Mouse (Mus musculus): ENCODE measurements around the gene Actn3.

The Actn3 gene

DNA sequence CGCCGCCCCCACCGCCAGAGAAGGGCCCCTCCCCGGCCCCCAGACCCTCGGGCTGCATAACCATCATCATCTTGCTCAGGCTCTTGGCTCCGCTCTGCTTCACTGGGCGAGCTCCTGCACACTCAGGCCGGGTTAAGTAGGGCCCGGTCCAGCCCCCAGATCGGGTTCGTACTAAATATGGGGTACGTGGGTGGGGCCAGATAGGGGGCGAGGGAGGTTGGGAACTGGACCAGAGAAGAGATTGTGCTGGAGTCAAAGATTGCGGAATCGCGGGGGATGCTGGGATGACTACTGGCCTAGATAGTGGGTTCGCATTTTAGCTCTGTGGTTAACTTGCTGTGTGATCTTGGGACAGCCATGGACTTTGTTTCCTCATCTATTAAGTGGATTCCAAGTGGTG is at the start of gene Actn3:
Gene Actn3 (minus strand): TSS at position 125 of the 400 bp plus-strand sequence.
- in situ Hi-C loops (cut with MboI, MseI), result loop anchor here in 1 of 2 experiments (25.0 kb wide), 1 partner anchor 1285 kb away; no protein-coding TSS in a partner anchor

DNA sequence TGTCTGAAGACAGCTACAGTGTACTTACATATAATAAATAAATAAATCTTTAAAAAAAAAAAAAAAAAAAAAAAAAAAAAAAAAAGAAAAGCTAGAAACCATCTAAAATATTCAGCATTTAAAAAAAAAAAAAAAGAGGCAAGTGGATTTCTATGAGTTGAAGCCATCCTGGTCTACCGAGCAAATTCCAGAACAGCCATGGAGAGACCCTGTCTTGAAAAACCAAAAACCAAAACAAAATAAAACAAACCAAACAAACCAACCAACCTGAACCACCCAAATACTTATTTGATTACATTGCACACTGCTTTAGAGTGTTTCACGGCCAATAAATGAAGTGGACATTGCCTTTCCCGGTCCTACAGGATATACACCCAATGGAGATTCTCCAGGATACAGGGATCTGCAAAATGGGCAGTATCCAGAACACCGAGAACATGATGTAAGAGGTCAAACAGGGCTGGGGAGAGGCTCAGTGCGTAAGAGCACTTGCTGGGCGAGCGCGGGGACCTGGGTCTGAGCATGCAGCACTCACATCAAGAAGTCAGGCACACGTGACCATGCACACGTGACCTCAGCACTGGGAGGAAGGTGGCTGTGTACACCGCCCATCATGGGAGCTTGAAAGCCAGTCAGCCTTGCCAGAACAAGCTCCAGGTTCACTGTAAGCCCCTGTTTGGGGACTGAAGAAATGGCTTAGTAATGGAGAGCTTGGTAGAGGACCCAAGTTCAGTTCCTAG is 47.6 kb upstream of the Actn3 start:
- in situ Hi-C loops (cut with MboI, MseI), result no loop called here

DNA sequence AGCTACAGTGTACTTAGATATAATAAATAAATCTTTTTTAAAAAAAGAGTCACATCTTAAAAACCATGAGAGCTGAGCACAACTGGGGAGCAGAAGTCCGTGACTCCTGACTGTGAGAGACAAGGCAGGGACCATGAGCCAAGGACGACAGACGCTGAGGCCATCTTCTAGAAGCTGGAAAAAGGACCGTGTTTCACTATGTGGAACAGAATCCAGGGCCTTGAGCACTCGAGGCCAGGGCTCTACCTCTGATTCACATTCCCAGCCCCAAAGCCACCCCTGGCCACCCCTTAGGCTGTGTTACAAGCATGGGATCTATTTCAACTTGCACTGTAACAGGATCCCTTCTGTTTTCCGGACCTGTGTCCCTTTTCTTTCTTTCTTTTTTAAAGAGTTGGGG is 41.9 kb upstream of the Actn3 start:
- in situ Hi-C loops (cut with MboI, MseI), result no loop called here

DNA sequence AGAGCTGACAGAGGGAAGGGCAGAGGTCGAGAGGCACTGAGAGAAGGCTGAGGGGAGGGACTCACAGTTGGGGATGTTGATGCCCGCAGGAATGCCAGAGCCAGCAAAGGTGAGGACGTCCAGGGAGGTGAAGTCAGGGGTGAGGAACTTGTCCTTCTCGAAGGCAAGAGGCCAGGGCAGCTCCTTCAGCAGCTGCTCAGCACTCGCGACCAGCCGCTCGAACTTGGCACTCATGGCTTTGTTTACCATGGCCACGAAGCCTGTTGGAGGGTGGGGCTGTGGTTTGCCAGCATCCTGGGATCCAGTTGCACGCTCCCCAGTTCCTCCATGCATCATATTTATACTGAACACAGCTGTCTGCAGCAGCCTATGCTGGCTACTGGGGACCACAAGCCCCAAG is 39.1 kb upstream of the Actn3 start:
- in situ Hi-C loops (cut with MboI, MseI), result no loop called here

DNA sequence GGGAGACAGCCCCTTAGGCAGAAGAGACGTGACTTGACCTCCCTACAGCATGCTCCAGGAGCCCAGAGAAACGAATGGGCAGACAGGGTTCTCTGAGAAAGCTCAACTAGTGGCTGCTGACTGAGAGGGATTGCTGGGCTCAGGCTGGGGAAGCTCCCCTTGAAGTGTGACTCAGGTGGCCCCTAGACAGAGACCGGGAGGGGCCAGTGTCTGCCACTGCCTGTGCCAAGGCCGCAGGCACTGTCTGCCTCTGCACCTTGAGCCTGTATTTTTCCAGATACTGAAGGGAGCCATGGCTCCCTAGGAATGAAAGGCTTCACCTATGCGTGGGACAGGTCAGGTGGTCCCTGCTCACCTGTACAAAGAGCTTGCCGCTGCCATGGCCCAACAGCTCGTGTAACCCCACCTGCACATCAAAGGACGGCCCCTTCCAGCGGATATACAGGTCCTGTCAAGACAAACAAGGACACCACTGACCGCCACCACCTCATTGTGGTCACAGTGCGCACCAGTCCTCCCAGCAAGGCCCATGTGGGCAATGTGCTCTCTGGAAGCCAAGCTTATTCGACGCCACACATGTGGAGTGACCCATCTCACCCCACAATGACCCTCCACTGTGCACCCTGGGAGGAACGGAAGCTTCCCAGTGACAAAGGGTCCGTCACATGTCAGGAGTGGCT is 38.4 kb upstream of the Actn3 start:
- in situ Hi-C loops (cut with MboI, MseI), result no loop called here

DNA sequence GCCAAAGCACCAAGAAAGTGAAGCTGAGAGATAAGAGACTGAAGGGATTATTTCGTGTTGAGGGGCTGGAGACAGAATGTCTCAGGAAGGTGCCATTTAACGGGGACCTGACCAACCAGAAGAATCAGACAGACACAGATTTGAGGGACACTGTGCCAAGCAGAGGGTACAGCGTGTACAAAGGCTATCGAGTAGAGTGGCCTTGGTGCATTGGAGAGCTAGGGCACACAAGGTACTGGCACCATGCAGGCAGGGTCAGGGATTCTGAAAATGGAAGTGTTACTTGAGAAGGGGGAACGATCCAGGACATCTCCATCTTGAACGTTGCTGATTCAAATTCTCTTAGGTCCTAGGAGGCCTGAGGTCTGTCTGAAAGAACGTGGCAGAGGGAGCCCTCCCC is 31.7 kb upstream of the Actn3 start:
- in situ Hi-C loops (cut with MboI, MseI), result loop anchor here (5.0 to 10.0 kb wide), 2 partner anchors 152 to 1725 kb away; partner anchors contain the start of gene Rbm4b (in 1 of the 2)

DNA sequence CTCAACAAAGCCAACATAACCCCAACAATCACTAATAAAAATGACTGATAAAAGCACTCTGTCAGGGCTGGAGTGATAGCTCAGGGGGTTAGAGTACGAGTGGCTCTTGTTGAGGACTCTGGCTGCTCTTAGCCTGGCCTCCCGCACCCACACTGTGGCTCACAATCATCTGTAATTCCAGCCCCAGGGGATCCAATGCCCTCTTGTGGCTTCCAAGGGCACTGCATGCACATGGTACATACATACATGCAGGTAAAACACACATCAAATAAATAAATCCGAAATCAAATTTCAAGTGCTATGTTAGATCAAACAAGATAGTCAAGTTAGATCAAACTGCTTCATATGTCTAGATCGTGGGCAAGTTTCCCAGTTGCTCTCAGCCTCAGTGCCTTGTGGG is 30.4 kb upstream of the Actn3 start:
- in situ Hi-C loops (cut with MboI, MseI), result loop anchor here (5.0 to 10.0 kb wide), 2 partner anchors 151 to 1727 kb away; partner anchors contain the start of gene Rbm4b (in 1 of the 2)

DNA sequence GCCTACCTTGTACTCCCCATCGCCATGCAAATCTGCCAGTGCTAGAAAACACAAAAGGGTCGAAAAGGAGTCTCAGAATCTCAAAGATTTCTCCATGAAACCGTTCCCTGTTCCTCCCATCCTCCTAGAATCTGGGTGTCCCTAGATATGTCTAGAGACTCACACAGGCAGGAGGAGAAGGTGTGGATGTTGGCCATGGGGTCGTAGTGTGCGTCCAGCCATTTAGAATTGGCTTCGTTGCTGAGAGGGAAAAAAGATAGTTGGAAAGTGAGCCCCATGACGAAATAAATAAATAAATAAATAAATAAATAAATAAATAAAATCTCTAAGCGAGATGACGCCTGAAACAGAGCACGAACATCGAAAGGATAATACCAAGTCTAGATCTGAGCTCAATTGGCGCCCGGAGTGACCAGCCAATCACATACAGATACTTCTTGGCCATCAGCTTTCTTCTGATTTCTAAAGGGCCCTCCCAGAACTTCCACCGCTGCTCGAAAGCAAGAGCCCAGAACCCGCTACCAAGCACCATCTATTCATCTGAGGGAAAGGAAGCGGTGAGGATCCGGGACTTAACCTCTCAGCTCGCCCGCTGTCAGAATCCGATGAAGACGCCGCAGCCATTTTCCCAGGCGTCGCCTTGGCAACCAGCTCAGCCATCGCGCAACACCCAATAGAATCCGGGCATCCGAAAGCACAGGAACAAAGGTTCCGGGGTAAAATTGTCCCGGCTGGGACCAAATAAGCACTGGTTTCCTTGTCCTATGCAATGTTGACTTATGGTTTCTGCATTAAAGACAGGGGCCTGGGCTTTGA is 28.5 kb upstream of the Actn3 start, which contains the start of gene Bbs1:
Gene Bbs1 (minus strand): TSS at position 650 of the 816 bp plus-strand sequence.
- in situ Hi-C loops (cut with MboI, MseI), result loop anchor here (5.0 to 10.0 kb wide), 2 partner anchors 149 to 1729 kb away; partner anchors contain the start of gene Rbm4b (in 1 of the 2)

DNA sequence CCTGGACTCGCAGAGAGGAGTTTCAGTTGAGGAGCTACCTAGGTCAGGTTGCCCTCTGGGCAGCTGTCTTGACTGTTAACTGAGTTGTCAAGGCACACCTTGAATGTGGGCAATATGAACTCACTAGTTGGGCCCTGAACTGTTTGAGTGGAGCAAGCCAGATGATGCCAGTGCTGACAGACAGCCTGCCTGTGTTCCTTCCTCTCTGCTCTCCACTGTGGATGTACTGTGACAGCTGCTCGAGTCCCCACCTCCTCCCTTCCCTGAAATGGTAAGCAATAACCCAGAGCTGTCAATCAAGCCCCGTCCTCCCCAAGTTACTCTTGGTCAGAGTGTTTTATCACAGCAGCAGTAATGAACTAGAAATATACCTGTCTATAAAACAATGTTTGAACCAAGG is 22.2 kb upstream of the Actn3 start:
- in situ Hi-C loops (cut with MboI, MseI), result loop anchor here in 1 of 2 experiments (10.0 to 25.0 kb wide), 2 partner anchors 1262 to 1735 kb away; no protein-coding TSS in a partner anchor

DNA sequence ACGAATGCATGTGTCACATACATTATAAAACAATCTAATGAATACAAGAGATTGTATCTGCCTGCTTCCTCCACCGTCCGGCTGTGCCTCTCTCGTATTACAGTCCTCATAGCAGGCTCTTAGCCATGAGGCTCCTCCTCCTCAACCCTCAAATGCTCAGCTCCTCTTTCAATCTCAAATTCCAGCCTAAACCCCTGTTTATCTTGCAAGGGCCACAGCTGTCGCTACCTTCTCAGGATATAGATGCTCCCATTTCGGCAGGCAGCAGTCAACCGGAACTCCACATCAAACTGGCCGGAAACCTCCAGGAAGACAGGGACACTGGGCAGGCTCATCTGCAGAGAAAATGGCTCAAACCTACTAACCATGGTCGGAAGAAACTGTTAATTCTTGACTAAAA is 21.3 kb upstream of the Actn3 start:
- in situ Hi-C loops (cut with MboI, MseI), result loop anchor here in 1 of 2 experiments (25.0 kb wide), 1 partner anchor 1263 kb away; no protein-coding TSS in a partner anchor

DNA sequence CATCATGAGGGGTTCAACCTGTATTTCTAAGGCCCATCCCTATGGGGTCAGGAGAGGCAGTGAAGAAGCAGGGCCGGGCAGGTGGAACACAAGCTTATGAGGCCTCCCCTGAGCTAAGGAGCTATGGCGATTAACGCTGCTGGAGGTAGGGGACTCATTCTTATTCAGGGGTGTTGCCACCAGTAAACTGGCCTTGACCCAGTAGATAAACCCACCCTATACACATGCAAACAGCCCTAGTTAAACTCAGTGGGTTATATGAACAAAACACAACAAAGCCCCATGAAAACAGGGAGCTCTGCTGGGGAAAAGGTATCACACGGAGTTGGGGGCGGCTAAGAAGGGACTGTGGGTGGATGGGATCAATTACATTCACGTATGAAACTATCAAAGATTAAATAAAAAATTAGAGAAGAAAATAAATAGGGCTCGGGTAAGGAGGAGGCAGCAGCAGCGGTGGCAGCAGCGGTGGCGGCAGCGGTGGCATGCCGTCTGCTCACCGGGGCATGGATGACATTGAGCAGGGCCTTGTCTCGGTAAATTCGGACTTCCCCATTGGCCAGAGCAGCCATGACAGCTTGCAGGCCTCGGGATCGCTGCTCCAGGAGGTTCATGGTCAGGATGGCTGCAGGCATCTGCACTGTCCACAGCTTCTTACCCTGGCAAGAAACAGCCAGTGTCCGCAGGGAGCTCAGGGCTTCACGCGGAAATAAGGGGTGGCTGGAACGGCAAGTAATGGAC is 19.2 kb upstream of the Actn3 start:
- in situ Hi-C loops (cut with MboI, MseI), result loop anchor here in 1 of 2 experiments (25.0 kb wide), 1 partner anchor 1265 kb away; no protein-coding TSS in a partner anchor

DNA sequence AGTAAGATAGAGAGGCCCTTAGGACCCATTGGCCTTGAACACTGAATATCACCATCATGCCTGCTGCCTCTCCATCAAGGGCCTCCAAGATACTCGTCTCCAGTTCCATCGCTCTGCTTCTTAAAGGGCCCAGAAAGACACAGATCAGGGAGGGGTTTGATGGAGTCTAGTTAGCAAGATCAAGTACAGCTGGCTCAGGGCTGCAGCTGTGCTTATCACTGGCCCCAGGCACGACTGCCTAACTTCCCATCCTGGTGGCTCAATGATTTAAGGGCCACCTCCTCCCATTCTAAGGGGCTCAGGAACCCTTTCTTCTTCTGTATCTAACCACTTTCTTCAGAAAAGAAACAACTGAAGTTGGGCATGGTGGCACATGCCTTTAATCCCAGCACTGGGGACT is 14.1 kb upstream of the Actn3 start:
- in situ Hi-C loops (cut with MboI, MseI), result loop anchor here in 1 of 2 experiments (25.0 kb wide), 1 partner anchor 1271 kb away; no protein-coding TSS in a partner anchor

DNA sequence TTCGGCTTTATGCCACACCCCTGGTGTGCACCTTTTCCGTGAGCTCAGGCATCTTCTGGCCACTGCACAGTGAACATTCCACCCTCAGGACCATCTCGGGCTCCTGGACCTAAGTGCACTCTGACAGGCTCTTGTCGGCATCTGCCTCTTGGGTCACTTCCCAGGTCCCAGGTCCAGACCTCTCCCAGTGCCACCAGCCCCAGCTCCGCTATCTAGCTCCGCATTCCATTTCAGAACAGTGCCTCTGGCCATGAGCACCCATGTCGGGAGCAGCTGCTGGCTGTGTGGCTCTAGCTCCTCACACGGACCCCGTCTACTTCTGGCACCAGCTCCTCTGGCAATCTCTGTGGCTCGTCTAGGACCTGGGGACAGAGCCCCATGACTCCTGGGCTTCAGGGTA is 12.1 kb upstream of the Actn3 start:
- in situ Hi-C loops (cut with MboI, MseI), result loop anchor here in 1 of 2 experiments (25.0 kb wide), 1 partner anchor 1273 kb away; no protein-coding TSS in a partner anchor

DNA sequence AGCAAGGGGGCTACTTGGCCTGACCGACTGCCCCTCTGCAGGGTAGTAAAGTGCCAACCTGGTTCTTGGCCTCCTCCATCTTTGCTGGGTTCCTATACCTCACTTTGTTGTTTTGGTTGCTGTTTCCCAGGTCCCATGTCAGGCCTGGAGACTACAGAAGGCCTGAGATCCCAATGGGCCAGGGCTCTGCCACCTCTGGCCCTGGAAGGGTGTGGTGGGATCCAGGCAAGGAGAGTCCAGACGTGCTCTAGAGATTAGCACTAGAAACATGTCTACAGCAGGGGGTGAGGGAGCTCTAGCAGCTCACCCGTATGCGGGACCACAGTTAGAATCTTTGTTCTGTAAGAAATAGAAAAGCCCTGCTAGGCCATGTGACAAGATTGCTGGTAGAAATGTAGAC is 6.3 kb upstream of the Actn3 start:
- in situ Hi-C loops (cut with MboI, MseI), result loop anchor here in 1 of 2 experiments (25.0 kb wide), 1 partner anchor 1278 kb away; no protein-coding TSS in a partner anchor

DNA sequence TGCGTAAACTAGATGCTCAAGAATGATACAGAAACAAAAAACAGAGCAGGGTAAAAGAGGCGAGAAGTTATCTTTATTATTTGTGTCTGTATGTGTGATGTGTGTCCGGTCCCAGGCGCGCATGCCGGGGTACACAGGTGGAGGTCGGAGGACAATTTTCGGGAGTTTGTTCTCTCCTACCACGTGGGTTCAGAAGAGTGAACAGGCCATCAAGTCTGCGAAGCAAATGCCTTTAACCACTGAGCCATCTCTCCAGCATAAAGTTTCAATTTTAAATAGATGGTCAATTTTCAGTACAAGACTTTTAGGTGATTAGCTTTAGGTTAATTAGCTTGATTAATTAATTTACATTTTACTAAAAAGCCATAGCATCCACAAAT is 1.6 kb upstream of the Actn3 start:
- in situ Hi-C loops (cut with MboI, MseI), result loop anchor here in 1 of 2 experiments (25.0 kb wide), 1 partner anchor 1283 kb away; no protein-coding TSS in a partner anchor

DNA sequence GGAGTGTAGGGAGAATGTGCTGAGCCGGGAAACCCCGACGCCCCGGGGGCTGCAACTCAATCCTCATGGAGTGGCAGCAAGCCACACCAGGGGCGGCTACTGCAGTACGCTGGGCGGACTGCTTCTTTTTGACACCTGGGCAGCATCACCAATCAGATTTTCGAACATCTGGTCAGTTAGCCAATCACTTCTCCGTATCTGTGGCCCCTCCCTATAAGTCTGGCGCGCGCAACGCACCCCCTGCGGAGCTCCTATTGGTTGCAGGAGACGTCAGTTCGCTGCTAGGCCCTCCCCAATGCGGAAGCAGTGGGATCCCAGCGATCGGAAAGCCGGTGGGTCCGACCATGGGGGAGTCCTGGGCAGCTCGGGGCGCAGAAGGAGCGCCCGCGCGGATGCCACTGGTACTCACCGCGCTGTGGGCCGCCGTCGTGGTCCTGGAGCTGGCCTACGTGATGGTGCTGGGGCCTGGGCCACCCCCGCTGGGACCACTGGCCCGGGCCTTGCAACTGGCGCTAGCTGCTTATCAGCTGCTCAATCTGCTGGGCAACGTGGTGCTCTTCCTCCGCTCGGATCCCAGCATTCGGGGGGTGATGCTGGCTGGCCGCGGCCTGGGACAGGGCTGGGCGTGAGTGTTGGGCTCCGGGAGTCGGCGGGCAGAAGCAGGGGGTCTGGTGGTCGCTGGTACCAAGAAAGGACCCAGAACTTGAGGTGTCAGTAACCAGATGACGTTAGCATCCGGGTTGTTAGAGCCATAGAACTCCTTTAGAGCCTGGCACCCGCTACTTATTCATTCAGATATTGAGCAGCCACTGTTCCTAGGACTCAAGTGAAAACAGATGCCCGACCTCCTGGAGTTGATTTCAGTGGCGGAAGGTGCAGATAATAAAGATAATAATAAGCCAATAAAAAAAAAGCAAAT is 955 bp upstream of the Actn3 start, which contains the start of gene Zdhhc24:
Gene Zdhhc24 (plus strand): TSS at position 264 of the 919 bp plus-strand sequence.
- in situ Hi-C loops (cut with MboI, MseI), result loop anchor here in 1 of 2 experiments (25.0 kb wide), 1 partner anchor 1284 kb away; no protein-coding TSS in a partner anchor

DNA sequence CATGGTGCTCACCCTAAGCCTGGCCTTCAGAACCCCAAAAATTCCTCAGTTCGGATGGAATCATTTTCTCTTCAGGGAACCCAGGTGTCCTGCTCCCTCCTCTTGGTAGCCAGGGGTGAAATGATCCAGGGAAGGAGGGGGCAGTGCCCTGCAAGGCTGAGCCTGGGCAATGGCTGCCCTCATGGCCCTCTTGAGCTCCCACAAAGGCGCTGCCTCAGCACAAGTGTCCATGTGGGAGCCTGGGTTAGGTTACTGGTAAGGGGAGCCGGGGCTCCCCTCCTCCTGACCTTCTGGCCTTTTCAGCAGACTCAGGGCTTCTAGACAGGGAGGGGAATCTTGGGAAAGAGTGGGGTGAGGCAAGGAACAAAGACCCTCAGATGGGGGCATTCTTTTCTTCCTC is 954 bp downstream of the Actn3 start:
- in situ Hi-C loops (cut with MboI, MseI), result loop anchor here in 1 of 2 experiments (25.0 kb wide), 1 partner anchor 1286 kb away; no protein-coding TSS in a partner anchor

DNA sequence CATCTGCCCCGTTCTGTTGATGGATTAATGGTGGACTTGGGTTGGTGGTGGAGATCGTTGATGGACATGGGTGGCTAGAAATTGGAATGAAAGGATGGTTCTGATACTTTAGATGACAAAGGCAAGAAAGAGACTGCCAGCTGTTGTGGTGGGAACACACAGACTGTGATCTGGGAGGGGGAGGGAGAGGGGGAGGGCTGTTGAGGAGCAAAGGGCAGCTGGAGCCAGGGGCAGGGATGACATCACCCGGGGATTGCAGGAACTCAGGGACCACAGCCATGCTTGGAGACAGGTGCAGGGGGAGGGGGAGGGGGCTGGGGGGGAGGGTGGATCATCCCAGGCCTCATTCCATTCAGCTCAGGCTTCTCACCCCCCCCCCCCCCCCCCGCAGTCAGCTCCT is 1.5 kb downstream of the Actn3 start:
- in situ Hi-C loops (cut with MboI, MseI), result loop anchor here in 1 of 2 experiments (25.0 kb wide), 1 partner anchor 1286 kb away; no protein-coding TSS in a partner anchor

DNA sequence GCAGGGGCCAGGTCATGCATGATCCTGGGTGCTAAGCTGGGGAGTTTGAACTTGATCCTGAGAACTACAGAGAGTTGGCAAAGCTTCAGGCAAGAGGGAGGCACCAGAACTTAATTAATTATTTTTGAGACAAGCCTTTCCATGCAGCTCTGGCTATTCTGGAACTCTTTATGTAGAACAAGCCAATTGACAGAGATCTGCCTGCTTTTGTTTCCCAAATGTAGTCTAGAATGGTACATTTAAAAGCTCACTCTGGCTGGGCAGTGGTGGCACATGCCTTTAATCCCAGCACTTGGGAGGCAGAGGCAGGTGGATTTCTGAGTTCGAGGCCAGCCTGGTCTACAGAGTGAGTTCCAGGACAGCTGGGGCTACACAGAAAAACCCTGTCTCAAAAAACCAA is 3.1 kb downstream of the Actn3 start:
- in situ Hi-C loops (cut with MboI, MseI), result loop anchor here in 1 of 2 experiments (25.0 kb wide), 1 partner anchor 1288 kb away; no protein-coding TSS in a partner anchor

Measured in T-helper 17 cell (primary cell).